Mouse (Mus musculus): ENCODE measurements around the gene Cldn9.

The Cldn9 gene

DNA sequence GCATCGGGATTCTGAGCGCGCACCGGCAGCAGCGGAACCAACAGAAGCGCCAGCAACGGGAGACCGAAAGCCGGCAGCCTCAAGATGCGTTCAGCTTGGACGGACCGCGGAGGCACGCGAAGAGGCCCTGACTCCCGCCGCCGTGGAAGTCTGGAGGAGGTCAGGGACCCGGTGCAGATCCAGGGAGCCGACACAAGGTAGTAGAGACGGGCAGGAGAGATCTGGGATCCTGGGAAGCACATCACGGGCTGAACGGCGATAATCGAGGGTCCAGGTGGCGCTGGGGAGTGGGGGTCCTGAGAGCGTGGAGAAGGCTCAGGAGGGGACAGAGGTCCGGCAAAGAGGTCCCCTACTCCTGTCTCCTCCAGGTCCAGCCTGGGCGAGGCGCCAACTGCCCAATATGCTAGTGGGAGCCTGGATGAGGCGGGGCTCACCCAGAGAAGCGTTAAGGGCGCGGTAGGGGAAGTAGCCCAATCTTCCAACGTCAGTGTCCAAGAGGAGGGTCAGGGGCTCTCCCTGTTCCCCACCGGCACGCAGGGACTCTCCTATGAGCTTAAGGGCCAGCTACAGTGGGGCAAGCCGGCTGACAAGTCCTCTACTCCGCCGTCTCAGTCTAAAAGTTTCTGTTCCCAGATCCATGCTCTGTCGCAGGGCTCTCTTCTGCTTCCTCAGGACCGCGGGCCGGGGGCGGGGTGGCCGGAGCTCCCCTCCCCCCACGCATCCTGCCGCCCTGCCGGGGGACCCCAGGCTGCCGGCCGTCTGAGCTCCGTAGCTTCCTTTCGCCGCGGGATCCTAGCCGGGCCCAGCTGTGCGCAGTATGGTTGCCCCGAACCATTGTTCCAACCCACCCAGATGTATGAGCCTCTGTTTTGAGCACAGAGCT, 39.0 kb downstream of the Cldn9 start, which contains the start of gene Mmp25:
Gene Mmp25, minus strand, starts transcription at position 665 of the 883 bp plus-strand sequence.
- DNase-seq, result no peak

All from kidney, adult 18-20 months (tissue).